Mouse (Mus musculus) intestine, embryonic 14.5 days (tissue): ENCODE data around the gene Gm28961. TPM values are rescaled to one million over a fixed set of nuclear protein-coding genes. Genes with fewer than 3 reads are reported as not detected.
"Not testable (repeated sequence)": the region's sequence is repeated elsewhere in the genome, so short reads cannot be mapped to it uniquely, and the experiment has no call there.

Experiments used
- ATAC-seq: fragments of 200-750 bp; cut with Nextera tagmentation; replicated peaks from 2 replicates; pipeline ENCODE4 v1.8.0; 2017; ENCODE audit warnings: low read depth, moderate number of reproducible peaks, moderate TSS enrichment, moderate library complexity; ENCODE audit not compliant: low FRiP score, low TSS enrichment
- DNase-seq: peaks from one replicate; pipeline ENCODE4 v3.0.0-alpha.2; 2018; ENCODE audit warnings: low spot score
- H3K27ac ChIP-seq: fragments of 300-500 bp; sonication (generic); 2 replicates; pipeline ENCODE4 v1.5.1; 2014; ENCODE audit warnings: low read depth, mild to moderate bottlenecking, control low read depth
- H3K27me3 ChIP-seq: fragments of 300-500 bp; sonication (generic); replicated peaks from 2 replicates; pipeline ENCODE4 v1.6.1; 2014; ENCODE audit warnings: low read length, control low read depth; ENCODE audit not compliant: control insufficient read depth, insufficient read depth
- H3K36me3 ChIP-seq: fragments of 300-500 bp; sonication (generic); 2 replicates; pipeline ENCODE4 v1.6.1; 2014; ENCODE audit warnings: low read length, control low read depth; ENCODE audit not compliant: control insufficient read depth, insufficient read depth
- H3K4me1 ChIP-seq: fragments of 300-500 bp; sonication (generic); replicated peaks from 2 replicates; pipeline ENCODE4 v1.6.1; 2014; ENCODE audit warnings: low read length, control low read depth, mixed read lengths; ENCODE audit not compliant: control insufficient read depth, insufficient read depth
- H3K4me2 ChIP-seq: fragments of 300-500 bp; sonication (generic); 2 replicates; pipeline ENCODE4 v1.6.1; 2014; ENCODE audit warnings: low read length
- H3K4me3 ChIP-seq: fragments of 300-500 bp; sonication (generic); 2 replicates; pipeline ENCODE4 v1.5.1; 2014; ENCODE audit warnings: low read depth, low read length, control low read depth, mixed read lengths
- H3K9ac ChIP-seq: fragments of 300-500 bp; sonication (generic); 2 replicates; pipeline ENCODE4 v1.6.1; 2014; ENCODE audit warnings: mild to moderate bottlenecking, low read length
- H3K9me3 ChIP-seq: fragments of 300-500 bp; sonication (generic); 2 replicates; pipeline ENCODE4 v1.6.1; 2016; ENCODE audit warnings: low read length, control low read depth; ENCODE audit not compliant: control insufficient read depth
- WGBS: fragments of 180-500 bp; shearing (Covaris S2); extraction: QIAGEN DNeasy Blood & Tissue Kit; methylation state at CpG from one replicate; pipeline ENCODE4 v1.1.7; 2014; 5-methylcytosine and 5-hydroxymethylcytosine counted together
- polyA plus RNA-seq: library from polyadenylated mRNA; unstranded; fragments of >200 nt; fragmentation: Nextera tagmentation; extraction: Ambion mirVana; gene quantifications from 2 replicates; pipeline ENCODE4 v1.2.1, GENCODE M21; 2014

Gm28961 gene
- not detected in 2 replicates for polyA plus RNA-seq

DNA sequence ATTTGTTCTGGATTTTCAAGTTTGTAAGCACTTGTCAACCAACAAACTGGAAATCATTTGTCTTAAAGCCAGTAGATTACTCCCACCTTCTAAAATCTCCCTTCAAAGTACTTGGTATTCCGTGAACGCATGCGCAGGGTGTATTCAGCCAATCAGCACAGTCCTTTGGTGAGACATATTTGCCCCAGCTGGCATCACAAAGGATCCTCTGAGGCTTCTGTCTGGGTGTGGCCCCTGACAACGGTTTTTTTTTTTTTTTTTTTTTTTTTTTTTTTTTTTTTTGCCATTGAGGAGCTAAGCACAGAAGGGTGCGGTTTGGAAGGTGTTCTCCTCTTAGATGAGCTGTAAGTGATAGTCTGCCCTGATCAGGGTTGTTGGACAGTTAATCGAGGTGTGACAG is at the start of gene Gm28961:
TSS of gene Gm28961 (plus strand) at position 301 of the 400 bp plus-strand sequence.
- not testable (repeated sequence) for DNase-seq, H3K4me2 ChIP-seq, H3K9me3 ChIP-seq, H3K27me3 ChIP-seq, ATAC-seq, H3K9ac ChIP-seq, H3K4me3 ChIP-seq, H3K4me1 ChIP-seq, H3K27ac ChIP-seq, H3K36me3 ChIP-seq
- WGBS, result no CpG with 5 or more reads among the region's 6 CpGs

Other genes with a start within 250 kb of the Gm28961 start
- not detected in 2 replicates for gene Gm21943, start 172.0 kb upstream of the Gm28961 start, polyA plus RNA-seq